Mouse (Mus musculus) ovary, postnatal 10 days (tissue): ENCODE results near the gene Pdzd8.

Experiments used
- DNase-seq: peaks from one replicate; pipeline ENCODE4 v3.0.0; 2022; ENCODE audit warnings: low spot score

Pdzd8 gene

GRCm38 (mm10) chr19:59273190-59273589 is 72.4 kb downstream of the Pdzd8 start:
- DNase-seq, result no peak

- no peak for DNase-seq
These were observed 78.1 kb downstream of the Pdzd8 start for GRCm38 (mm10) chr19:59267417-59267963.

GRCm38 (mm10) chr19:59265907-59266306 is 79.7 kb downstream of the Pdzd8 start:
- no peak for DNase-seq

- DNase-seq, result no peak
These were observed 80.6 kb downstream of the Pdzd8 start for GRCm38 (mm10) chr19:59264838-59265532.

GRCm38 (mm10) chr19:59263171-59263570 is 82.4 kb downstream of the Pdzd8 start:
- no peak for DNase-seq

- DNase-seq, result no peak
These were observed 84.0 kb downstream of the Pdzd8 start for GRCm38 (mm10) chr19:59261604-59262003.

- DNase-seq, result no peak
These were observed 84.7 kb downstream of the Pdzd8 start, which contains the start of gene Slc18a2 for GRCm38 (mm10) chr19:59260718-59261442. Gene Slc18a2, plus strand, starts transcription at chr19:59260896.

- DNase-seq, result no peak
These were observed 85.9 kb downstream of the Pdzd8 start for GRCm38 (mm10) chr19:59259633-59260032.

GRCm38 (mm10) chr19:59252651-59253050 is 92.9 kb downstream of the Pdzd8 start:
- no peak for DNase-seq

- DNase-seq, result no peak
These were observed 96.9 kb downstream of the Pdzd8 start for GRCm38 (mm10) chr19:59248553-59249286.

GRCm38 (mm10) chr19:59248144-59248543 is 97.4 kb downstream of the Pdzd8 start:
- no peak for DNase-seq
